Mouse (Mus musculus) embryonic fibroblast, embryonic 13.5 days (primary cell): Measurements from ENCODE around the gene Slc3a1.

Experiments used
- CTCF ChIP-seq: IDR thresholded peaks from 2 replicates; pipeline ENCODE4 v1.5.1; 2011; ENCODE audit warnings: mild to moderate bottlenecking, control low read depth, low read length, moderate library complexity, borderline replicate concordance; ENCODE audit not compliant: insufficient read depth
- POLR2A ChIP-seq: IDR thresholded peaks from 2 replicates; pipeline ENCODE4 v1.6.1; 2011; ENCODE audit warnings: low read depth, mild to moderate bottlenecking, control low read depth, low read length, moderate library complexity

GRCm38 (mm10) chr17:85059136-85059535 lies 31.0 kb downstream of the Slc3a1 start:
- TF ChIP-seq CTCF (no peak), POLR2A (no peak)
